In genomic region chr9:75124201-75124721, GRCm38 (mm10) we compare ENCODE assay signal across 14 mouse cellular contexts. TPM values are rescaled to one million over a fixed set of nuclear protein-coding genes. Genes with fewer than 3 reads are reported as not detected.
A peak's percentile ranks its signal among the peaks of the same experiment; 100 is the strongest.
DNase-seq lines count a peak whose midpoint lies in the region; ATAC-seq and TF ChIP-seq lines count a peak whose summit lies in the region.
"Had no signal": no experiment of that assay in that cellular context is flagged by ENCODE, and none has a peak within 500 bp of the region (broad histone marks: within the 10 kb centered on the region; RNA-seq: fewer than 3 reads in every experiment).

No protein-coding gene starts in this region.

- DNase-seq in embryo, embryonic 10.5 days (ENCODE audit: low spot score): peak; percentile 10
- no peak for DNase-seq in embryo, embryonic 9.5 days (ENCODE audit: extremely low spot score)
- DNase-seq in layer of hippocampus, adult 2 months (ENCODE audit: low spot score in 2 of 2): peak in 1 of 2 experiments; percentile 13
- DNase-seq in layer of hippocampus, postnatal 10 days (ENCODE audit: low spot score in 2 of 2): no peak
- peak; percentile 28 to 40 for DNase-seq in adrenal gland, adult 18-20 months (ENCODE audit: low spot score in 2 of 2)
- DNase-seq in left cerebral cortex, adult 9 months (ENCODE audit: low spot score in 2 of 2): no peak
- DNase-seq: liver, embryonic 13.5 days had no signal

- no peak for ATAC-seq in kidney, embryonic 16.5 days (ENCODE audit: low FRiP score, low TSS enrichment)
- ATAC-seq: forebrain, embryonic 16.5 days had no signal

- H3K79me2 ChIP-seq in macrophage (ENCODE audit: inconsistent target): peaks cover 96% of the 10 kb centered on the region

- no peaks in the 10 kb centered on the region for H3K4me1 ChIP-seq in kidney, embryonic 16.5 days (ENCODE audit: insufficient read depth, low read length)
- H3K4me1 ChIP-seq: heart, embryonic 10.5 days; hindbrain, embryonic 15.5 days; liver, embryonic 13.5 days; stomach, embryonic 15.5 days had no signal

- no peaks in the 10 kb centered on the region for H3K27me3 ChIP-seq in kidney, embryonic 16.5 days (ENCODE audit: insufficient read depth, low read length)
- H3K27me3 ChIP-seq: hindbrain, embryonic 15.5 days; liver, embryonic 13.5 days; stomach, embryonic 15.5 days had no signal

- no peak overlapping the region for H3K4me2 ChIP-seq in kidney, embryonic 16.5 days (replicated peaks; ENCODE audit: low read depth, low read length)
- H3K4me2 ChIP-seq: hindbrain, embryonic 15.5 days; liver, embryonic 13.5 days; stomach, embryonic 15.5 days had no signal

- no peaks in the 10 kb centered on the region for H3K9me3 ChIP-seq in kidney, embryonic 16.5 days (ENCODE audit: low read length)
- H3K9me3 ChIP-seq: heart, embryonic 10.5 days; hindbrain, embryonic 15.5 days; liver, embryonic 13.5 days; stomach, embryonic 15.5 days had no signal

- no peak overlapping the region for H3K4me3 ChIP-seq in layer of hippocampus, adult 2 months
- no peak overlapping the region for H3K4me3 ChIP-seq in macrophage (ENCODE audit: inconsistent target)
- no peak overlapping the region for H3K4me3 ChIP-seq in kidney, embryonic 16.5 days (ENCODE audit: low read length)
- H3K4me3 ChIP-seq: heart, embryonic 10.5 days; hindbrain, embryonic 15.5 days; liver, embryonic 13.5 days; stomach, embryonic 15.5 days had no signal

- H3K9ac ChIP-seq in kidney, embryonic 16.5 days (replicated peaks; ENCODE audit: low read length): no peak overlapping the region
- H3K9ac ChIP-seq: hindbrain, embryonic 15.5 days; liver, embryonic 13.5 days; stomach, embryonic 15.5 days had no signal

- peaks cover 56% of the 10 kb centered on the region for H3K36me3 ChIP-seq in macrophage (ENCODE audit: inconsistent target)
- H3K36me3 ChIP-seq in kidney, embryonic 16.5 days (ENCODE audit: insufficient read depth, low read length): peaks cover 6% of the 10 kb centered on the region; the same call in 1 of the 2 replicates
- H3K36me3 ChIP-seq: liver, embryonic 13.5 days; stomach, embryonic 15.5 days had no signal

- peak overlapping the region; percentile 59 for H3K27ac ChIP-seq in layer of hippocampus, adult 2 months
- peak overlapping the region; percentile 37 for H3K27ac ChIP-seq in macrophage
- no peak overlapping the region for H3K27ac ChIP-seq in kidney, embryonic 16.5 days (ENCODE audit: low read length)
- H3K27ac ChIP-seq: heart, embryonic 10.5 days; hindbrain, embryonic 15.5 days; kidney, postnatal 0 days; liver, embryonic 13.5 days; stomach, embryonic 15.5 days had no signal

- TF ChIP-seq CTCF in layer of hippocampus, adult 2 months (conservative IDR thresholded peaks at IDR 0.05): no peak

- WGBS in macrophage (ENCODE audit: missing documents): 85% methylated on average over 6 of the region's 6 CpGs
- 68% methylated on average over 6 of the region's 6 CpGs for WGBS in kidney, embryonic 16.5 days

RNA-seq across cellular contexts. Expression of gene Myo5a, which starts 53.4 kb away (rescaled TPM):
- 100 to 1,000 TPM; 201 to 210 TPM for total RNA-seq in layer of hippocampus, adult 2 months (2021)
- 100 to 1,000 TPM; 200 to 212 TPM for total RNA-seq in layer of hippocampus, postnatal 10 days (2021)
- 10 to 100 TPM; 45.2 to 45.4 TPM for total RNA-seq in adrenal gland, adult 18-20 months (2021)
- total RNA-seq in macrophage (2018; cell fraction: chromatin; rRNA removed): 1,000 to 10,000 TPM in 14 of 26 experiments, 100 to 1,000 TPM in 12; 274 to 2,515 (median 1,017) TPM
- 100 to 1,000 TPM; 215 to 918 (median 488) TPM for total RNA-seq in macrophage (2018; cell fraction: cytosol; rRNA removed)
- 1,000 to 10,000 TPM in 7 of 26 experiments, 100 to 1,000 TPM in 19; 243 to 1,634 (median 599) TPM for total RNA-seq in macrophage (2018; cell fraction: nucleus; rRNA removed)
- polyA plus RNA-seq in macrophage (2018): 290 to 945 TPM (median 467 TPM) in 3 replicates
- 9.8 and 13.5 TPM in 2 replicates for polyA plus RNA-seq in kidney, embryonic 16.5 days (2015; fragmentation: Nextera tagmentation; extraction: Ambion mirVana)

Comparison
In these comparisons a context has a peak if more than half of its experiments do, and no peak if none do; other contexts are left out.
1. DNase-seq: peak in embryo, embryonic 10.5 days (single experiment) and adrenal gland, adult 18-20 months (2 of 2); none in embryo, embryonic 9.5 days (single experiment), layer of hippocampus, postnatal 10 days (0 of 2) and left cerebral cortex, adult 9 months (0 of 2).
2. RNA of gene Myo5a, which starts 53.4 kb away (total RNA-seq): 200 to 212 TPM in layer of hippocampus, postnatal 10 days and 201 to 210 TPM in layer of hippocampus, adult 2 months; 45.2 to 45.4 TPM in adrenal gland, adult 18-20 months; every median in the first group is over 4 times any median in the second.